20 mouse cellular contexts compared by ENCODE assay signal in genomic region chr5:15508460-15509451, GRCm38 (mm10). TPM values are rescaled to one million over a fixed set of nuclear protein-coding genes. Genes with fewer than 3 reads are reported as not detected.
A peak's percentile ranks its signal among the peaks of the same experiment; 100 is the strongest.
DNase-seq lines count a peak whose midpoint lies in the region; ATAC-seq and TF ChIP-seq lines count a peak whose summit lies in the region.
"Not testable (repeated sequence)": the region's sequence is repeated elsewhere in the genome, so short reads cannot be mapped to it uniquely, and the experiment has no call there.
"Had no signal": no experiment of that assay in that cellular context is flagged by ENCODE, and none has a peak within 500 bp of the region (broad histone marks: within the 10 kb centered on the region; RNA-seq: fewer than 3 reads in every experiment).

No protein-coding gene starts in this region.

- not testable (repeated sequence) for H3K4me3 ChIP-seq in heart, embryonic 14.5 days (ENCODE audit: control insufficient read depth in 1 of 2, insufficient read depth in 1 of 2, low read depth in 1 of 2, low read length in 2 of 2); liver, adult 2 months (ENCODE audit: insufficient read depth, low read depth, low read length)

- H3K9me3 ChIP-seq in heart, embryonic 14.5 days (ENCODE audit: control insufficient read depth, low read length) = peaks cover 24% of the 10 kb centered on the region

- H3K9ac ChIP-seq in heart, embryonic 14.5 days (ENCODE audit: low read length); liver, adult 2 months (ENCODE audit: low read depth, low read length): not testable (repeated sequence)

- H3K4me2 ChIP-seq in heart, embryonic 14.5 days (ENCODE audit: low read length) = not testable (repeated sequence)

- WGBS in heart, embryonic 14.5 days = 58% methylated on average over 6 of the region's 6 CpGs
- WGBS in liver, adult 2 months = 59% methylated on average over 6 of the region's 6 CpGs

- TF ChIP-seq POLR2A in liver, adult 2 months (IDR thresholded peaks at IDR 0.05; ENCODE audit: extremely low read depth, insufficient read depth, low read length) = not testable (repeated sequence)

- 0 out of 2 replicates have a peak, but pooled peaks have one; percentile 17 for TF ChIP-seq CTCF in liver, adult 2 months (IDR thresholded peaks at IDR 0.05; ENCODE audit: low read depth, low read length)

- not testable (repeated sequence) for H3K36me3 ChIP-seq in heart, embryonic 14.5 days (ENCODE audit: control insufficient read depth, insufficient read depth, low read length); liver, adult 2 months (ENCODE audit: control insufficient read depth, insufficient read depth, low read length)

- not testable (repeated sequence) for H3K27me3 ChIP-seq in heart, embryonic 14.5 days (ENCODE audit: control insufficient read depth, insufficient read depth, low read length); liver, adult 2 months (ENCODE audit: control insufficient read depth, insufficient read depth, low read length)

- H3K27ac ChIP-seq in heart, embryonic 14.5 days (replicated peaks in 1 of 2; ENCODE audit: control insufficient read depth in 1 of 2, insufficient read depth in 1 of 2, low read depth in 2 of 2, low read length in 2 of 2); liver, adult 2 months (replicated peaks; ENCODE audit: insufficient read depth, low read depth, low read length): not testable (repeated sequence)

- H3K4me1 ChIP-seq in heart, embryonic 14.5 days (ENCODE audit: control insufficient read depth in 2 of 2, insufficient read depth in 2 of 2, low read length in 2 of 2); liver, adult 2 months (ENCODE audit: control insufficient read depth, insufficient read depth, low read length): not testable (repeated sequence)

- DNase-seq in 3T3-L1 (ENCODE audit: low read depth, low spot score) = peak; percentile 61
- peak; percentile 18 for DNase-seq in adrenal gland, adult 2 months
- peak; percentile 10 for DNase-seq in embryo, embryonic 11 days
- DNase-seq in kidney, postnatal 10 days = peak; percentile 7
- DNase-seq in liver, adult 2 months (ENCODE audit: extremely low read depth, low read depth, low spot score) = not testable (repeated sequence)
- DNase-seq in lung, postnatal 36 days = peak; percentile 6
- peak; percentile 16 for DNase-seq in thymus, postnatal 0 days (ENCODE audit: low spot score)

- H3K79me2 ChIP-seq in liver, adult 2 months (ENCODE audit: control insufficient read depth, insufficient read depth, low read length) = not testable (repeated sequence)

- peak; percentile 40; the same call in 1 of the 2 replicates for ATAC-seq in heart, embryonic 14.5 days (ENCODE audit: insufficient number of reproducible peaks, insufficient read depth, low FRiP score, low read depth)

RNA-seq across cellular contexts. Expression of gene Gm21190, which starts 20.3 kb away (rescaled TPM):
- not detected for total RNA-seq in adrenal gland, adult 2 months (2021)
- not detected in 2 replicates for polyA plus RNA-seq in adrenal gland, adult 2 months (2012; rRNA removed)
- not detected in 2 replicates for polyA plus RNA-seq in heart, embryonic 14.5 days (2014; fragmentation: Nextera tagmentation; extraction: Ambion mirVana)
- total RNA-seq in liver, adult 2 months (2014; rRNA removed) = not detected in 2 replicates
- polyA plus RNA-seq in liver, adult 2 months (2012; rRNA removed) = not detected in 2 replicates
- 0.17 and 0.27 TPM in 2 replicates for polyA plus RNA-seq in thymus, postnatal 0 days (2015; fragmentation: Nextera tagmentation; extraction: Ambion mirVana)
- total RNA-seq: gastrocnemius, adult 8-10 months; layer of hippocampus, postnatal 10 days; left cerebral cortex, postnatal 10 days had no signal
- polyA plus RNA-seq: embryonic facial prominence, embryonic 12.5 days; heart, embryonic 16.5 days; hindbrain, embryonic 12.5 days; inflammation-experienced regulatory T-cells, adult 6 months; kidney, embryonic 15.5 days; limb, embryonic 13.5 days; lung, embryonic 16.5 days; neural tube, embryonic 11.5 days; stomach, embryonic 14.5 days had no signal

RNA-seq across cellular contexts. Expression of gene Gm21149, which starts 32.4 kb away (rescaled TPM):
- total RNA-seq in adrenal gland, adult 2 months (2021) = not detected
- polyA plus RNA-seq in adrenal gland, adult 2 months (2012; rRNA removed) = not detected in 2 replicates
- 0.36 and 0.69 TPM in 2 replicates for polyA plus RNA-seq in heart, embryonic 14.5 days (2014; fragmentation: Nextera tagmentation; extraction: Ambion mirVana)
- not detected in 2 replicates for total RNA-seq in liver, adult 2 months (2014; rRNA removed)
- polyA plus RNA-seq in liver, adult 2 months (2012; rRNA removed) = not detected in 2 replicates
- 0.17 and 0.50 TPM in 2 replicates for polyA plus RNA-seq in thymus, postnatal 0 days (2015; fragmentation: Nextera tagmentation; extraction: Ambion mirVana)
- total RNA-seq: gastrocnemius, adult 8-10 months; layer of hippocampus, postnatal 10 days; left cerebral cortex, postnatal 10 days had no signal
- polyA plus RNA-seq: embryonic facial prominence, embryonic 12.5 days; hindbrain, embryonic 12.5 days; kidney, embryonic 15.5 days; limb, embryonic 13.5 days; lung, embryonic 16.5 days; neural tube, embryonic 11.5 days; stomach, embryonic 14.5 days had no signal
